Mouse (Mus musculus) C2C12 (cell line): Measurements from ENCODE around the gene Nsrp1. TPM values are rescaled to one million over a fixed set of nuclear protein-coding genes. Genes with fewer than 3 reads are reported as not detected.

Source experiments
- H3K27me3 ChIP-seq: one replicate; pipeline ENCODE4 v1.6.1; 2011; ENCODE audit not compliant: control insufficient read depth, insufficient read depth, insufficient read length
- H3K36me3 ChIP-seq: one replicate; pipeline ENCODE4 v1.6.1; 2011; ENCODE audit not compliant: control insufficient read depth, insufficient read depth
- H3K4me3 ChIP-seq: one replicate; pipeline ENCODE4 v1.5.1; 2011; ENCODE audit warnings: mild to moderate bottlenecking, control low read depth; ENCODE audit not compliant: poor library complexity, insufficient read depth, severe bottlenecking
- H3K79me2 ChIP-seq: one replicate; pipeline ENCODE4 v1.6.1; 2011; ENCODE audit not compliant: control insufficient read depth, insufficient read depth
- H3K79me3 ChIP-seq: one replicate; pipeline ENCODE4 v1.6.1; 2011; ENCODE audit warnings: low read depth, control low read depth
- H3ac ChIP-seq: one replicate; pipeline ENCODE3; 2011; ENCODE audit warnings: low read depth; ENCODE audit not compliant: control insufficient read depth, insufficient read length
- CEBPB ChIP-seq: IDR thresholded peaks from one replicate; pipeline ENCODE4 v1.6.1; 2011; ENCODE audit warnings: low read depth, mild to moderate bottlenecking, control low read depth, moderate library complexity
- CTCF ChIP-seq: IDR thresholded peaks from one replicate; pipeline ENCODE4 v1.5.1; 2011; ENCODE audit not compliant: control insufficient read depth, insufficient read depth, insufficient read length
- FOSL1 ChIP-seq: IDR thresholded peaks from one replicate; pipeline ENCODE4 v1.8.0; 2011; ENCODE audit warnings: mild to moderate bottlenecking, low read length; ENCODE audit not compliant: poor library complexity, insufficient read depth, severe bottlenecking
- MAX ChIP-seq: IDR thresholded peaks from one replicate; pipeline ENCODE4 v1.6.1; 2011; ENCODE audit warnings: mild to moderate bottlenecking, control low read depth
- MYOD1 ChIP-seq: IDR thresholded peaks from one replicate; pipeline ENCODE4 v1.6.1; 2011; ENCODE audit warnings: low read depth; ENCODE audit not compliant: control insufficient read depth, insufficient read length
- MYOG ChIP-seq: IDR thresholded peaks from one replicate; pipeline ENCODE4 v1.6.1; 2011; ENCODE audit not compliant: control insufficient read depth, insufficient read length; ENCODE audit errors: extremely low read depth
- USF1 ChIP-seq: IDR thresholded peaks from one replicate; pipeline ENCODE4 v1.6.1; 2011; ENCODE audit warnings: low read depth, mild to moderate bottlenecking, control low read depth, moderate library complexity
- polyA plus RNA-seq: library from polyadenylated mRNA; unstranded; fragments of >200 nt; fragmentation: generic; extraction: Trizol; gene quantifications from one replicate; pipeline ENCODE4 v1.2.1, GENCODE M21; 2012; ENCODE audit warnings: missing spikeins

Gene Nsrp1
- polyA plus RNA-seq, 1 experiment, result 2.7 TPM

- Histone ChIP-seq H3ac (no peak overlapping the region), H3K79me2 (no peaks in the 10 kb centered on the region), H3K27me3 (peaks cover 5% of the 10 kb centered on the region), H3K36me3 (no peaks in the 10 kb centered on the region), H3K79me3 (no peaks in the 10 kb centered on the region), H3K4me3 (no peak overlapping the region)
- TF ChIP-seq CEBPB, result no peak
- TF ChIP-seq FOSL1, result no peak
- TF ChIP-seq MAX, result no peak
- no peak for TF ChIP-seq MYOG
- no peak for TF ChIP-seq CTCF
- no peak for TF ChIP-seq USF1
- TF ChIP-seq MYOD1, result no peak
Observed at GRCm38 (mm10) chr11:77094136-77094535, 15.9 kb upstream of the Nsrp1 start.

GRCm38 (mm10) chr11:77093208-77093607, 15.0 kb upstream of the Nsrp1 start:
- no peak overlapping the region for H3ac ChIP-seq
- no peak overlapping the region for H3K4me3 ChIP-seq
- peaks cover 5% of the 10 kb centered on the region for H3K27me3 ChIP-seq
- no peaks in the 10 kb centered on the region for H3K79me3 ChIP-seq
- H3K79me2 ChIP-seq, result no peaks in the 10 kb centered on the region
- TF ChIP-seq FOSL1, result no peak
- no peak for TF ChIP-seq MAX
- TF ChIP-seq USF1, result no peak
- no peak for TF ChIP-seq MYOD1
- no peaks in the 10 kb centered on the region for H3K36me3 ChIP-seq

- H3K27me3 ChIP-seq, result peaks cover 22% of the 10 kb centered on the region
- no peaks in the 10 kb centered on the region for H3K79me2 ChIP-seq
- H3K4me3 ChIP-seq, result no peak overlapping the region
- no peaks in the 10 kb centered on the region for H3K79me3 ChIP-seq
- TF ChIP-seq FOSL1, result no peak
- TF ChIP-seq CTCF, result no peak
- no peak for TF ChIP-seq MYOG
- no peak for TF ChIP-seq USF1
- TF ChIP-seq MYOD1, result no peak
- no peak for TF ChIP-seq CEBPB
- H3K36me3 ChIP-seq, result no peaks in the 10 kb centered on the region
- H3ac ChIP-seq, result no peak overlapping the region
Observed at GRCm38 (mm10) chr11:77089162-77089561, 10.9 kb upstream of the Nsrp1 start.

GRCm38 (mm10) chr11:77087004-77087403, 8.8 kb upstream of the Nsrp1 start:
- Histone ChIP-seq H3K79me3 (no peaks in the 10 kb centered on the region), H3K79me2 (no peaks in the 10 kb centered on the region), H3K27me3 (peaks cover 23% of the 10 kb centered on the region), H3K36me3 (no peaks in the 10 kb centered on the region), H3K4me3 (no peak overlapping the region), H3ac (no peak overlapping the region)
- no peak for TF ChIP-seq MYOD1
- TF ChIP-seq FOSL1, result no peak
- no peak for TF ChIP-seq USF1
- no peak for TF ChIP-seq MYOG
- no peak for TF ChIP-seq CTCF
- TF ChIP-seq MAX, result no peak
- no peak for TF ChIP-seq CEBPB

- TF ChIP-seq CEBPB (no peak), MYOG (no peak), FOSL1 (no peak), MYOD1 (no peak)
- Histone ChIP-seq H3K36me3 (no peaks in the 10 kb centered on the region), H3ac (no peak overlapping the region), H3K27me3 (peaks cover 29% of the 10 kb centered on the region), H3K79me2 (no peaks in the 10 kb centered on the region), H3K4me3 (no peak overlapping the region), H3K79me3 (no peaks in the 10 kb centered on the region)
Observed at GRCm38 (mm10) chr11:77084001-77084682, 5.9 kb upstream of the Nsrp1 start.

- no peak overlapping the region for H3ac ChIP-seq
- H3K79me3 ChIP-seq, result peaks cover 16% of the 10 kb centered on the region
- TF ChIP-seq USF1 (no peak), FOSL1 (no peak), CTCF (no peak), MYOG (no peak), MAX (no peak), MYOD1 (no peak), CEBPB (no peak)
- peaks cover 7% of the 10 kb centered on the region for H3K27me3 ChIP-seq
- peaks cover 39% of the 10 kb centered on the region for H3K79me2 ChIP-seq
- peaks cover 20% of the 10 kb centered on the region for H3K36me3 ChIP-seq
- no peak overlapping the region for H3K4me3 ChIP-seq
Observed at GRCm38 (mm10) chr11:77079361-77079760, 1.1 kb upstream of the Nsrp1 start.
